Mouse (Mus musculus) testis, adult 2 months (tissue): ENCODE results near the gene Uba5.

Experiments
- CTCF ChIP-seq: fragments of 200-500 bp; IDR thresholded peaks from 2 replicates; pipeline ENCODE4 v1.5.1; 2012; ENCODE audit warnings: low read depth, mild to moderate bottlenecking, inconsistent platforms, low read length, moderate library complexity; ENCODE audit not compliant: control insufficient read depth, insufficient read depth, insufficient replicate concordance
- POLR2A ChIP-seq: fragments of 200-500 bp; IDR thresholded peaks from 2 replicates; pipeline ENCODE4 v1.6.1; 2012; ENCODE audit warnings: low read depth, mild to moderate bottlenecking, inconsistent platforms, low read length, moderate library complexity; ENCODE audit not compliant: control insufficient read depth

GRCm38 (mm10) chr9:104070863-104071604 lies 8.1 kb upstream of the Uba5 start:
- TF ChIP-seq CTCF (no peak), POLR2A (no peak)
